Mouse (Mus musculus): ENCODE measurements around the gene Olfr1489. TPM values are rescaled to one million over a fixed set of nuclear protein-coding genes. Genes with fewer than 3 reads are reported as not detected.
"Not testable (repeated sequence)": the region's sequence is repeated elsewhere in the genome, so short reads cannot be mapped to it uniquely, and the experiment has no call there.

Gene Olfr1489
- not detected in 2 replicates for total RNA-seq (2017)

GRCm38 (mm10) chr19:13631321-13631720, at the start of gene Olfr1489:
Gene Olfr1489, plus strand, starts transcription at chr19:13631621.
- no peak for ATAC-seq (ENCODE audit: extremely low read depth, insufficient number of reproducible peaks, low FRiP score, poor library complexity, severe bottlenecking)

- no peak for ATAC-seq (ENCODE audit: extremely low read depth, insufficient number of reproducible peaks, low FRiP score, poor library complexity, severe bottlenecking)
Measured at GRCm38 (mm10) chr19:13583211-13583610, 48.2 kb upstream of the Olfr1489 start, which contains the start of gene Olfr1484. Gene Olfr1484, plus strand, starts transcription at chr19:13583511.

GRCm38 (mm10) chr19:13617075-13617474, 14.3 kb upstream of the Olfr1489 start, which contains the start of gene Olfr1487:
Gene Olfr1487, plus strand, starts transcription at chr19:13617375.
- not testable (repeated sequence) for ATAC-seq (ENCODE audit: extremely low read depth, insufficient number of reproducible peaks, low FRiP score, poor library complexity, severe bottlenecking)

GRCm38 (mm10) chr19:13650791-13651190, 19.4 kb downstream of the Olfr1489 start, which contains the start of gene Olfr1490:
Gene Olfr1490, plus strand, starts transcription at chr19:13651091.
- no peak for ATAC-seq (ENCODE audit: extremely low read depth, insufficient number of reproducible peaks, low FRiP score, poor library complexity, severe bottlenecking)

Other genes starting within 250 kb of the Olfr1489 start
- not detected in 2 replicates for gene Olfr1469, start 223.8 kb upstream of the Olfr1489 start, total RNA-seq (2017)
- gene Olfr1471, start 188.2 kb upstream of the Olfr1489 start, total RNA-seq (2017) = 0.12 TPM in 1 of 2 replicates, not detected in the other
- not detected in 2 replicates for gene Olfr1472, start 175.5 kb upstream of the Olfr1489 start, total RNA-seq (2017)
- not detected in 2 replicates for gene Olfr1474, start 162.1 kb upstream of the Olfr1489 start, total RNA-seq (2017)
- gene Olfr1475, start 151.4 kb upstream of the Olfr1489 start, total RNA-seq (2017) = not detected in 2 replicates
- gene Olfr1477, start 131.1 kb upstream of the Olfr1489 start, total RNA-seq (2017) = not detected in 2 replicates
- 1.2 TPM in 1 of 2 replicates, not detected in the other for gene Olfr1480, start 103.7 kb upstream of the Olfr1489 start, total RNA-seq (2017)
- not detected in 2 replicates for gene Olfr1484, start 48.1 kb upstream of the Olfr1489 start, total RNA-seq (2017)
- gene Olfr1487, start 14.2 kb upstream of the Olfr1489 start, total RNA-seq (2017) = not detected in 2 replicates
- 0.12 TPM in 1 of 2 replicates, not detected in the other for gene Olfr1490, start 19.5 kb downstream of the Olfr1489 start, total RNA-seq (2017)
- not detected in 2 replicates for gene Olfr1491, start 65.6 kb downstream of the Olfr1489 start, total RNA-seq (2017)
- not detected in 2 replicates for gene Olfr1493-ps1, start 91.7 kb downstream of the Olfr1489 start, total RNA-seq (2017)
- not detected in 2 replicates for gene Olfr1494, start 108.1 kb downstream of the Olfr1489 start, total RNA-seq (2017)
- not detected in 2 replicates for gene Olfr1495, start 133.0 kb downstream of the Olfr1489 start, total RNA-seq (2017)
- gene Olfr1496, start 146.3 kb downstream of the Olfr1489 start, total RNA-seq (2017) = not detected in 2 replicates
- gene Olfr1497, start 166.6 kb downstream of the Olfr1489 start, total RNA-seq (2017) = not detected in 2 replicates
- 0.35 TPM in 1 of 2 replicates, not detected in the other for gene Olfr1499, start 187.8 kb downstream of the Olfr1489 start, total RNA-seq (2017)
- gene Olfr1500, start 198.9 kb downstream of the Olfr1489 start, total RNA-seq (2017) = 0.23 TPM in 1 of 2 replicates, not detected in the other
- gene Olfr1501, start 219.1 kb downstream of the Olfr1489 start, total RNA-seq (2017) = not detected in 2 replicates
- not detected in 2 replicates for gene Olfr1502, start 230.2 kb downstream of the Olfr1489 start, total RNA-seq (2017)